Mouse (Mus musculus) kidney, postnatal 0 days (tissue): ENCODE data around the gene Anp32a. TPM values are rescaled to one million over a fixed set of nuclear protein-coding genes. Genes with fewer than 3 reads are reported as not detected.
A peak's percentile ranks its signal among the peaks of the same experiment; 100 is the strongest.

Experiments
- ATAC-seq: fragments of 200-750 bp; cut with Nextera tagmentation; replicated peaks from 2 replicates; pipeline ENCODE4 v1.8.0; 2017; ENCODE audit warnings: low read depth, moderate number of reproducible peaks, moderate TSS enrichment, moderate library complexity; ENCODE audit not compliant: low FRiP score
- DNase-seq: peaks from one replicate; pipeline ENCODE4 v3.0.0-alpha.2; 2016; ENCODE audit warnings: low spot score
- H3K27ac ChIP-seq: fragments of 300-500 bp; sonication (generic); 2 replicates; pipeline ENCODE4 v1.5.1; 2014; ENCODE audit warnings: mild to moderate bottlenecking
- H3K27me3 ChIP-seq: fragments of 300-500 bp; sonication (generic); 2 replicates; pipeline ENCODE4 v1.6.1; 2014; ENCODE audit warnings: low read length, mixed read lengths; ENCODE audit not compliant: insufficient read depth
- H3K36me3 ChIP-seq: fragments of 300-500 bp; sonication (generic); 2 replicates; pipeline ENCODE4 v1.6.1; 2014; ENCODE audit warnings: low read length, mixed read lengths; ENCODE audit not compliant: insufficient read depth
- H3K4me1 ChIP-seq: fragments of 300-500 bp; sonication (generic); replicated peaks from 2 replicates; pipeline ENCODE4 v1.6.1; 2014; ENCODE audit warnings: antibody characterized with exemption, low read length, mixed read lengths; ENCODE audit not compliant: insufficient read depth
- H3K4me2 ChIP-seq: fragments of 300-500 bp; sonication (generic); 2 replicates; pipeline ENCODE4 v1.6.1; 2014; ENCODE audit warnings: mild to moderate bottlenecking, low read length, moderate library complexity, mixed read lengths
- H3K4me3 ChIP-seq: fragments of 300-500 bp; sonication (generic); replicated peaks from 2 replicates; pipeline ENCODE4 v1.5.1; 2014; ENCODE audit warnings: low read depth, low read length
- H3K9ac ChIP-seq: fragments of 300-500 bp; sonication (generic); 2 replicates; pipeline ENCODE4 v1.6.1; 2014; ENCODE audit warnings: low read depth, low read length
- H3K9me3 ChIP-seq: fragments of 300-500 bp; sonication (generic); replicated peaks from 2 replicates; pipeline ENCODE4 v1.6.1; 2016; ENCODE audit warnings: low read length, inconsistent platforms, mixed read lengths
- CTCF ChIP-seq: IDR thresholded peaks from 2 replicates; pipeline ENCODE4 v1.5.1; 2016; ENCODE audit warnings: antibody characterized with exemption, low read depth, mild to moderate bottlenecking, moderate library complexity
- WGBS: fragments of 180-500 bp; shearing (Covaris S2); extraction: QIAGEN DNeasy Blood & Tissue Kit; methylation state at CpG from one replicate; pipeline ENCODE4 v1.1.7; 2014; 5-methylcytosine and 5-hydroxymethylcytosine counted together
- polyA plus RNA-seq: library from polyadenylated mRNA; unstranded; fragments of >200 nt; fragmentation: Nextera tagmentation; extraction: Ambion mirVana; gene quantifications from 2 replicates; pipeline ENCODE4 v1.2.1, GENCODE M21; 2015

The Anp32a gene
- polyA plus RNA-seq, 1 experiment from 2014 or later = 139 TPM

- H3K27me3 ChIP-seq = no peaks in the 10 kb centered on the region
- H3K4me1 ChIP-seq = no peaks in the 10 kb centered on the region; the same call in 1 of the 2 replicates
- no peak overlapping the region for H3K9ac ChIP-seq
- H3K36me3 ChIP-seq = 0 out of 2 replicates have a peak, but pooled peaks cover 2% of the 10 kb centered on the region
- TF ChIP-seq CTCF = no peak
- H3K4me3 ChIP-seq = no peak overlapping the region
- H3K27ac ChIP-seq = no peak overlapping the region
- WGBS = 74% methylated on average over 10 of the region's 10 CpGs
- no peak overlapping the region for H3K4me2 ChIP-seq
- DNase-seq (no peak), ATAC-seq (no peak)
- no peaks in the 10 kb centered on the region for H3K9me3 ChIP-seq
Observed at GRCm38 (mm10) chr9:62422926-62423325, 81.8 kb downstream of the Anp32a start.

DNA sequence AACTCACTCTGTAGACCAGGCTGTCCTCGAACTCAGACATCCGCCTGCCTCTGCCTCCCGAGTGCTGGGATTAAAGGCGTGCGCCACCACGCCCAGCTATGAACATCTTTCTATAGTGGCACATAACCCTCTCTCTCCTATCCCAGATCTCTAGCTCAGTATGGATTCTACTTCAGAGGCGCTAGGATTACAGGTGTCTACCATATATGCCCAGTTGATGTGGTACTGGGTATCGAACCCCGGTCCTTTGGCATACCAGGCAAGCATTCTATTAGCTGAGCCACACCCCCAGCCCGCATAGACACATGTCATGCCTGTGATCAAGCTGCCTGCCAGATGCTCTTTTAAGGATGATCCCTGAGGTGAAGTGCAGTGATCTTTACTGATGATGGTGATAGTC, 82.8 kb downstream of the Anp32a start:
- no peaks in the 10 kb centered on the region; the same call in 1 of the 2 replicates for H3K4me1 ChIP-seq
- H3K4me3 ChIP-seq = no peak overlapping the region
- ATAC-seq (no peak), DNase-seq (no peak)
- H3K27ac ChIP-seq = no peak overlapping the region
- no peaks in the 10 kb centered on the region for H3K27me3 ChIP-seq
- WGBS = 98% methylated on average over 10 of the region's 10 CpGs
- TF ChIP-seq CTCF = no peak
- no peak overlapping the region for H3K4me2 ChIP-seq
- 0 out of 2 replicates have a peak, but pooled peaks cover 2% of the 10 kb centered on the region for H3K36me3 ChIP-seq
- H3K9ac ChIP-seq = no peak overlapping the region
- no peaks in the 10 kb centered on the region for H3K9me3 ChIP-seq

DNA sequence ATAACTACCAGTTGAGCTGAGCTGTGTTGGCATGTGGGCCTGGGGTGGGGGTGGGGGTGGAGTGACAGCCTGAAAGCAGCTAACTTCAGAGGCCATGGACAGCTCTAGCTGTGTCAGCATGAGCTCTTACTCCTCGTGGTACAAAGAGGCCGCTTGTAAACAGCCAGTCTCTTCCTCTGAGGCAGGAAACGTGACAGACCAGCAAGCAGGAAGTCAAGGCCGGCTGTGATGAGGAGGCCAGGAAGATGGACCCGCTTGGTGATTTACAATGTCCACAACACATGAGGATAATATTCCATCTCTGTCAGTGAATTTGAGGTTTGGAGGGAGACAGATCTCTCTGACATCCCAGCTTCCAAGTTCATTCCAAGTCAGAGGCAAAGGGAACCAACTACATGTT, 84.2 kb downstream of the Anp32a start:
- H3K4me3 ChIP-seq = no peak overlapping the region
- peak overlapping the region; percentile 71; the same call in 1 of the 2 replicates for H3K27ac ChIP-seq
- H3K9ac ChIP-seq = no peak overlapping the region
- ATAC-seq = no peak
- no peaks in the 10 kb centered on the region; the same call in 1 of the 2 replicates for H3K4me1 ChIP-seq
- WGBS = 38% methylated on average over 5 of the region's 5 CpGs
- H3K9me3 ChIP-seq = no peaks in the 10 kb centered on the region
- H3K36me3 ChIP-seq = 0 out of 2 replicates have a peak, but pooled peaks cover 7% of the 10 kb centered on the region
- peak; percentile 56 for DNase-seq
- H3K27me3 ChIP-seq = no peaks in the 10 kb centered on the region
- no peak for TF ChIP-seq CTCF
- H3K4me2 ChIP-seq = no peak overlapping the region

DNA sequence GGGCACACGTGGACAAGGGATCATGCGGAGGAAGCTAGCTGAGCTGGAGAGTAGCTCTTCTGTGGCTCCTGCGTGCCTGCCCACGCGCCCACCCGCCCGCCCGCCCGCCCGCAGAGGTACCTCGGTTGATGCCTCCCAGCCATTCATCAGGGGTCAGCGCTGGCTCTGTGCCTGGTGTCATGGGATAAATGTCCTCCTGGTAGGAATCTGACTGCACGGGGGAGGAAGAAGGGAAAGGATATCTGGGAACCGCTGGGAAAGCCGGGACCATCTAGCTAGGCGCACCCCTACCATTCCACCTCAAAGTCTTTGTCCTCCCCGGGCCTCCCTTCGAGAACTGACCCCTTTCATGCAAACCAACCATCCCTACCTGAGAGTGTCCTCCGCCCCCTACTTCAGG, 84.9 kb downstream of the Anp32a start:
- peak overlapping the region; percentile 71; the same call in 1 of the 2 replicates for H3K27ac ChIP-seq
- ATAC-seq (no peak), DNase-seq (peak; percentile 66)
- H3K9ac ChIP-seq = no peak overlapping the region
- no peaks in the 10 kb centered on the region for H3K9me3 ChIP-seq
- no peak for TF ChIP-seq CTCF
- no peak overlapping the region for H3K4me2 ChIP-seq
- 51% methylated on average over 19 of the region's 19 CpGs for WGBS
- no peaks in the 10 kb centered on the region; the same call in 1 of the 2 replicates for H3K4me1 ChIP-seq
- no peaks in the 10 kb centered on the region for H3K27me3 ChIP-seq
- H3K4me3 ChIP-seq = no peak overlapping the region
- 0 out of 2 replicates have a peak, but pooled peaks cover 7% of the 10 kb centered on the region for H3K36me3 ChIP-seq

DNA sequence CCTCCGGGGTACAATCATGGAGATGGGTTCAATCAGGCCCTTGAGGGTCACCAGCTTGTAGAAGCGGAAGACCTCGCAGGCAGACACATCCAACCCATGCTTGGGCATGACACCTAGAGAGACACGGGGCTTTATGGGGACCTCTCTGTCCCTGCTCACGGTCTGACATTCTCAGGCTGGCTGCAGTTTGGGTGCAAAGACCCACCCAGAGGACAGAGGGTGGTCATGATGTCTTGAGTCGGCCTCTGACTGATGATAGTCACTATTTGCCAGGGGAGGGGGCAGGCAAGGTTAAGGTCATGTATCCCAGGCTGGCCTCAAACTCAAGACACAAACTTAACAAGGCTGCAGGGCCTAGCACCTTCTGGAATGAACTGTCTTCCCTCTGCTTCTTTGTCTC, 85.4 kb downstream of the Anp32a start:
- 93% methylated on average over 6 of the region's 6 CpGs for WGBS
- no peak overlapping the region for H3K27ac ChIP-seq

GRCm38 (mm10) chr9:62427010-62427409, 85.9 kb downstream of the Anp32a start:
- ATAC-seq (0 out of 2 replicates have a peak, but pooled peaks have one; percentile 23), DNase-seq (no peak)
- no peak overlapping the region for H3K27ac ChIP-seq
- H3K9me3 ChIP-seq = no peaks in the 10 kb centered on the region
- no peaks in the 10 kb centered on the region for H3K27me3 ChIP-seq
- H3K4me1 ChIP-seq = no peaks in the 10 kb centered on the region
- H3K4me3 ChIP-seq = no peak overlapping the region
- no peak for TF ChIP-seq CTCF
- H3K9ac ChIP-seq = no peak overlapping the region
- H3K4me2 ChIP-seq = no peak overlapping the region
- WGBS = 74% methylated on average over 8 of the region's 8 CpGs
- 0 out of 2 replicates have a peak, but pooled peaks cover 7% of the 10 kb centered on the region for H3K36me3 ChIP-seq

More for the DNA sequence above, 85.4 kb downstream of the Anp32a start:
- TF ChIP-seq CTCF = no peak
- H3K4me2 ChIP-seq = no peak overlapping the region
- H3K9me3 ChIP-seq = no peaks in the 10 kb centered on the region
- no peaks in the 10 kb centered on the region for H3K27me3 ChIP-seq
- no peak for ATAC-seq
- H3K4me3 ChIP-seq = no peak overlapping the region
- no peaks in the 10 kb centered on the region; the same call in 1 of the 2 replicates for H3K4me1 ChIP-seq
- DNase-seq = no peak
- H3K9ac ChIP-seq = no peak overlapping the region
- 0 out of 2 replicates have a peak, but pooled peaks cover 7% of the 10 kb centered on the region for H3K36me3 ChIP-seq

Other genes with a start within 250 kb of the Anp32a start
- gene Glce, start 218.6 kb upstream of the Anp32a start, polyA plus RNA-seq = 14.4 and 15.7 TPM in 2 replicates
- gene Spesp1, start 59.1 kb upstream of the Anp32a start, polyA plus RNA-seq = not detected in 2 replicates
- gene Coro2b, start 195.8 kb downstream of the Anp32a start, polyA plus RNA-seq = 11.0 and 12.0 TPM in 2 replicates